Mouse (Mus musculus): Measurements from ENCODE around the gene Rexo1. TPM values are rescaled to one million over a fixed set of nuclear protein-coding genes. Genes with fewer than 3 reads are reported as not detected.

Rexo1 gene
- total RNA-seq, 2 experiments from 2014 or later, result 44.8 to 48.1 TPM

DNA sequence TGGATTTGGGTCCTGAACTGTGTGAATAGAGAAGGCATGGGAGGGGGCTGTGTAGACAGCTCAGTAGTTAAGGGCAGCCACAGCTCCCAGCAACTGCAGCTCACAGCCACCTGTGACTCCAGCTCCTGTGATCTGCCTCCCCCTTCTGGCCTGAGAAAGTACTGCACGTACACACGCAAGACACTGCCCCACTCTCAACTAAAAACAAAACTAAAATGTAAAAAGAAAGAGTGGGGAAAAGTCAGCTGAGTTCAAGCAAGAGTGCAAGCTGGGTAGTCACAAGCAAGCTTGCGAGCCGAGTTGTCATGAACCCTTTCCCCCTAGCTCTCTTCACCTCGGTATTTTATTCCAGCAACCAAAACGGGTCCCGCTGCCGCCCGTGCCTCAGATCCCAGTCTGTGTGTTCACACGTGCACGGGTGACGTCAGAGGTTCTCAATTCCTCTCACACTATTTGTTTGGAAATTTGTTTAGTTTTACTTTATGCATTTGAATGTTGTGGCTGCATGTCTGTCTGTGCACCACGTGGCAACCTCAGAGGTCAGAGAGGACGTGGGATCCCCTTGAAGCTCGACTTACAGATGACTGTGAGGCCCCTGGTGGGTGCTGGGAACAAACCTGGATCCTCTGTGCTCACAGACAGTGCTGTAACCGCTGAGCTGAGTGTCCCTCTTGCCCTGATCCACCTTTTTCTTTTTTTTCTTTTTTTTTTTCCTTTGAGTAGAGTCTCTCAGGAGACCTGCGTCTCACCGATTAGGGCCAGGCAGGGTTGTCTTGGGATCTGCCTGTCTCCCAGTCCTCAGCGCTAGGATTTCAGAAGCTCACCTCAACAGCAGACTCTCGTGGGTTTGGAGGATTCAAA lies 51.7 kb downstream of the Rexo1 start:
- DNase-seq (ENCODE audit: low spot score in 2 of 2), result peak; percentile 32 to 86

DNA sequence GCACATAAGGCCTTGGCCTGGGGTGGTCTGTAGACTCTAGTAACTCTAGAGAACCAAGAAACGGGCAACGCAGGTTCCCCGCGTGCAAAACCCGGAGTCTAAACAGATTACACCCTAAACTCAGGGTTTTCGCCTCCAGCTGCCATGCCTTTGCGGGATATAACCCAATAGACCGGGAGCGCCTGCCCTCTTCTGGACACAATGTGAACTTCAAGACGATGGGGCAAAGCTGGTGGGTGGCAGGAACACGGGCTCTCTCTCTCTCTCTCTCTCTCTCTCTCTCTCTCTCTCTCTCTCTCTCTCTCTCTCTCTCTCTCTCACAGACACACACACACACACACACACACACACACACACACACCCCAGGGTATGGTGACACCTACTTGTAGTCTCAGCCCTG lies 55.1 kb downstream of the Rexo1 start:
- peak; percentile 24 to 60 for DNase-seq (ENCODE audit: low spot score in 2 of 2)

DNA sequence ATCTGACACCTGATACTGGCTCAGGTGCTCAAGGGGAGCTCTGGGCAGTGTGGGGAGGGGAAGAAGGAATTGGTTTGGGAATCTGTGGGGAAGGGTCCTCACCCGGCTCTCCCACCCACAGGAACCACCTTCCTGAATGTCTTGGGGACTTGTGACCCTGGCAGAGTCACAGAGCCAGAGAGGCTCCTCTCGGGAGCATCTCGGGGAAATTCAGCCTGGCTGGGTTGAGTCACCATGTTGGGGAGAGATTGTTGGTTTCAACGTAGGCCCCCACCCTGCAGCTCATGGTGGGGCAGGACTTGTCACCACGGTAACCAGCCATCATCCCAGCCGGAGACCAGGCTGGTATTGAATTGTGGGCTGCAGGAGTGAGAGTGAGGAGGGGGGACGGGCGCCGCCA lies 56.6 kb downstream of the Rexo1 start:
- no peak for DNase-seq (ENCODE audit: low spot score in 2 of 2)

DNA sequence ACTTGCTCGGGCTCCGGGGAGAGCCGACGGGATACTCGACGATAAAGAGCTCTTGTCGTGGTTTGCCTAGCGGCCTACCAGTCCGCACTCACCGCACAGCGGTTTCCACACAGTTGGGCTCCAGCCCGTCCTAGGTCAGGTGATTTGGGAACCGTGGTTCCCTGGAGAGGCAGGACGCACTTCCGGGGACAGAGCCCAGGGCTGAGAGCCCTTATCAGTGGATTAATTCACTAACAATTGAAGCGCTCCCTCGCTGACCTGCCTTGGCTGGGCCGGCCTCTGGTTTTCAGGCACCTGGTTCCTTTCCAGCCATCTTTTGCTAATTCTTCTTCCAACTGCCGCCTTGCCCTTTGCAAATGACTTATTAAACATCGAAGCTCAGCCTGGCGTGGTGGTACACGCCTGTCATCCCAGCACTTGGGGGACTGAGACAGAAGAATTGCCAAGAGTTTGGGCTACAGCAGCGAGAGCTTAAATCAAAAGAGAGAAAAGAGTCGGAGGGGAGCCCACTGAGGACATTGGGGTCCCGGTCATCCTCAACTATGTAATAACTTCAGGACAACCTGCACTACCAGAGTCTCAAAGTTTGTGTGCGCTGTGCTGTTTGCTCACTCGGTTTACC lies 57.6 kb downstream of the Rexo1 start:
- no peak for DNase-seq (ENCODE audit: low spot score in 2 of 2)

- DNase-seq (ENCODE audit: low spot score in 2 of 2), result no peak
Observed at GRCm38 (mm10) chr10:80502819-80503314, 58.5 kb downstream of the Rexo1 start.

DNA sequence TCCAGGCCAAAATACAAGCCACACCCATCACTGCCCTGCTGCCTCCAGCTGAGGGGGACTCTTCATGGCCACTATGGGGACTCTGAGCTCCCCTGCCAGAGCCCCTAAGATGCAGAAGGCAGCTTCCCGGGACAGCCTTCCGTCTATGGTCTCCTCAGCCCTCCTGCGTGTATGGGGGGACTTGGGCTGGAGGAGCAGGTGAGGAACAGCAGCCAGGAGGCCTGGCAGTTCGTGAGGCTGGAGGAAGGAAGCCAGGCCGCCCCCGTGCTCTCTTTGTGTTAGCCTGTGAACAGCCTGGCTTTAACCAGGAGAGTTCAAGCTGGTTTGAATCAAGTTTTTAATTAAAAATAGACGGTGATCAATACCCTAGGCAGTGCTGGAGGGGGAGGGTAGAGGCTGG lies 59.1 kb downstream of the Rexo1 start:
- no peak for DNase-seq (ENCODE audit: low spot score in 2 of 2)

DNA sequence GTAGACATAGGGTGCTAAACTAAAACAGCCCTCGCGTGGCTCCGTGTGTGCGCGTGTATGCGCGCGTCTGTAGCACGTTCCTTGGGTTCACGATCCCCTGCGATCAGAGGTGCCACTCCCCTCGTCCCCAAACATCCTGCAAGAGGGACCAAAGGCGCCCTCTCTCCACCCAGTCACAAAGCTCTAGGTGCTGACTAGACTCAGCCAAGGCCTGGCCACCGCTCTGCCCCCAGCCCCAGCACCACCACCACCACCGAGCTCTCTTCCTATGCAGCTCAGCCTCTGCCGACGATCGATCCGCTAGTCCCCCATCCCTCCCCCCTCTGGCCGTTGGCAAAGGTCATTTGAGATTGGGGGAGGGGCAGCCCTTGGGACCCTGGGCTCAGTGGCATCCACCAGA lies 64.9 kb downstream of the Rexo1 start:
- no peak for DNase-seq (ENCODE audit: low spot score in 2 of 2)

GRCm38 (mm10) chr10:80495901-80496300 lies 65.5 kb downstream of the Rexo1 start:
- no peak for DNase-seq (ENCODE audit: low spot score in 2 of 2)

- no peak for DNase-seq (ENCODE audit: low spot score in 2 of 2)
Observed at GRCm38 (mm10) chr10:80494732-80495131, 66.6 kb downstream of the Rexo1 start, which contains the start of gene Onecut3. Gene Onecut3 (plus strand): TSS chr10:80494835.

Small RNA genes lying within 50 kb of the gene (microRNA-seq; reads per million reads assigned to microRNA genes)
- gene Mir6912, result 3.5 reads per million in 2 experiments

Other genes with a start within 250 kb of the Rexo1 start
- 10 to 100 TPM; 25.0 to 25.9 TPM for gene 2310011J03Rik, start 241.0 kb downstream of the Rexo1 start, total RNA-seq (2021)
- 1 to 10 TPM; 3.5 to 3.8 TPM for gene Pcsk4, start 232.1 kb downstream of the Rexo1 start, total RNA-seq (2021)
- 10 to 100 TPM; 10.3 to 10.9 TPM for gene Reep6, start 231.6 kb downstream of the Rexo1 start, total RNA-seq (2021)
- gene Adamtsl5, start 213.1 kb downstream of the Rexo1 start, total RNA-seq (2021), result 1 to 10 TPM; 5.6 to 6.9 TPM
- 10 to 100 TPM; 30.3 to 30.5 TPM for gene Plk5, start 205.1 kb downstream of the Rexo1 start, total RNA-seq (2021)
- gene Mex3d, start 173.9 kb downstream of the Rexo1 start, total RNA-seq (2021), result 10 to 100 TPM; 17.9 to 19.1 TPM
- 100 to 1,000 TPM; 159 to 162 TPM for gene Mbd3, start 162.0 kb downstream of the Rexo1 start, total RNA-seq (2021)
- 100 to 1,000 TPM; 410 to 413 TPM for gene Uqcr11, start 154.7 kb downstream of the Rexo1 start, total RNA-seq (2021)
- gene Tcf3, start 127.9 kb downstream of the Rexo1 start, total RNA-seq (2021), result 10 to 100 TPM; 27.1 to 27.3 TPM
- under 1 TPM in 1 of 2 experiments, not detected in 1; 0.07 TPM for gene Onecut3, start 66.7 kb downstream of the Rexo1 start, total RNA-seq (2021)
- under 1 TPM; 0.18 to 0.22 TPM for gene Atp8b3, start 22.4 kb downstream of the Rexo1 start, total RNA-seq (2021)
- 10 to 100 TPM; 57.3 to 62.1 TPM for gene Klf16, start 15.8 kb upstream of the Rexo1 start, total RNA-seq (2021)
- 100 to 1,000 TPM; 166 to 168 TPM for gene Abhd17a, start 28.8 kb upstream of the Rexo1 start, total RNA-seq (2021)
- gene Scamp4, start 41.3 kb upstream of the Rexo1 start, total RNA-seq (2021), result 10 to 100 TPM; 43.9 to 54.4 TPM
- gene Adat3, start 41.3 kb upstream of the Rexo1 start, total RNA-seq (2021), result 1 to 10 TPM; 1.7 to 3.4 TPM
- 1 to 10 TPM; 2.6 to 3.1 TPM for gene Gm49322, start 44.5 kb upstream of the Rexo1 start, total RNA-seq (2021)
- gene Csnk1g2, start 61.3 kb upstream of the Rexo1 start, total RNA-seq (2021), result 100 to 1,000 TPM; 230 to 247 TPM
- 100 to 1,000 TPM; 110 to 114 TPM for gene Btbd2, start 95.5 kb upstream of the Rexo1 start, total RNA-seq (2021)
- gene Mknk2, start 116.6 kb upstream of the Rexo1 start, total RNA-seq (2021), result 10 to 100 TPM; 44.7 to 46.1 TPM
- gene Mob3a, start 140.4 kb upstream of the Rexo1 start, total RNA-seq (2021), result 10 to 100 TPM; 13.2 to 13.5 TPM
- gene Izumo4, start 140.6 kb upstream of the Rexo1 start, total RNA-seq (2021), result 10 to 100 TPM; 52.5 to 54.7 TPM
- 100 to 1,000 TPM; 138 TPM for gene Ap3d1, start 180.7 kb upstream of the Rexo1 start, total RNA-seq (2021)
- 10 to 100 TPM; 40.6 to 49.6 TPM for gene Dot1l, start 193.6 kb upstream of the Rexo1 start, total RNA-seq (2021)
- gene Sf3a2, start 236.6 kb upstream of the Rexo1 start, total RNA-seq (2021), result 10 to 100 TPM; 52.3 to 57.3 TPM
- gene Plekhj1, start 237.1 kb upstream of the Rexo1 start, total RNA-seq (2021), result 10 to 100 TPM; 63.3 to 71.2 TPM
- 1 to 10 TPM; 3.3 to 3.6 TPM for gene Amh, start 243.7 kb upstream of the Rexo1 start, total RNA-seq (2021)

All from layer of hippocampus, adult 18-20 months (tissue).